Mouse (Mus musculus) midbrain, embryonic 10.5 days (tissue): ENCODE results near the gene Crkl. TPM values are rescaled to one million over a fixed set of nuclear protein-coding genes. Genes with fewer than 3 reads are reported as not detected.

Experiments used
- DNase-seq: peaks from one replicate; pipeline ENCODE4 v3.0.0-alpha.2; 2017; ENCODE audit warnings: low spot score
- H3K27ac ChIP-seq: fragments of 300-500 bp; sonication (generic); replicated peaks from 2 replicates; pipeline ENCODE4 v1.5.1; 2016; ENCODE audit warnings: mild to moderate bottlenecking
- H3K27me3 ChIP-seq: fragments of 300-500 bp; sonication (generic); 2 replicates; pipeline ENCODE4 v1.6.1; 2016; ENCODE audit warnings: low read depth, mild to moderate bottlenecking; ENCODE audit not compliant: poor library complexity, severe bottlenecking
- H3K36me3 ChIP-seq: fragments of 300-500 bp; sonication (generic); 2 replicates; pipeline ENCODE4 v1.6.1; 2016; ENCODE audit warnings: mild to moderate bottlenecking, moderate library complexity
- H3K4me1 ChIP-seq: fragments of 300-500 bp; sonication (generic); 2 replicates; pipeline ENCODE4 v1.6.1; 2016
- H3K4me3 ChIP-seq: fragments of 300-500 bp; sonication (generic); 2 replicates; pipeline ENCODE4 v1.5.1; 2016; ENCODE audit warnings: mild to moderate bottlenecking, moderate library complexity
- H3K9me3 ChIP-seq: fragments of 300-500 bp; sonication (generic); replicated peaks from 2 replicates; pipeline ENCODE4 v1.6.1; 2016; ENCODE audit warnings: mild to moderate bottlenecking
- WGBS: fragments of 180-500 bp; shearing (Covaris S2); methylation state at CpG from one replicate; pipeline ENCODE4 v1.1.7; 2016; 5-methylcytosine and 5-hydroxymethylcytosine counted together
- polyA plus RNA-seq: library from polyadenylated mRNA; unstranded; fragments of >200 nt; fragmentation: Nextera tagmentation; extraction: Ambion mirVana; gene quantifications from 2 replicates; pipeline ENCODE4 v1.2.1, GENCODE M21; 2016

The Crkl gene
- polyA plus RNA-seq, 1 experiment from 2014 or later = 71.6 TPM

- Histone ChIP-seq H3K4me3 (no peak overlapping the region), H3K36me3 (peaks cover 86% of the 10 kb centered on the region), H3K4me1 (no peaks in the 10 kb centered on the region), H3K27me3 (no peaks in the 10 kb centered on the region), H3K9me3 (no peaks in the 10 kb centered on the region; the same call in 1 of the 2 replicates), H3K27ac (no peak overlapping the region)
- 86% methylated on average over 1 of the region's 1 CpGs for WGBS
- DNase-seq = no peak
Observed at GRCm38 (mm10) chr16:17461596-17461995, 9.8 kb downstream of the Crkl start.

- 87% methylated on average over 2 of the region's 2 CpGs for WGBS
Observed at GRCm38 (mm10) chr16:17463184-17463583, 11.4 kb downstream of the Crkl start.

GRCm38 (mm10) chr16:17466875-17467663 is 15.3 kb downstream of the Crkl start:
- Histone ChIP-seq H3K4me3 (no peak overlapping the region), H3K36me3 (peaks cover 82% of the 10 kb centered on the region), H3K27ac (no peak overlapping the region), H3K9me3 (no peaks in the 10 kb centered on the region), H3K4me1 (no peaks in the 10 kb centered on the region), H3K27me3 (no peaks in the 10 kb centered on the region)
- DNase-seq = no peak
- WGBS = 88% methylated on average over 4 of the region's 4 CpGs

More at GRCm38 (mm10) chr16:17463184-17463583, 11.4 kb downstream of the Crkl start:
- H3K27me3 ChIP-seq = no peaks in the 10 kb centered on the region
- DNase-seq = no peak
- H3K36me3 ChIP-seq = peaks cover 82% of the 10 kb centered on the region
- H3K4me3 ChIP-seq = no peak overlapping the region
- no peaks in the 10 kb centered on the region for H3K9me3 ChIP-seq
- no peak overlapping the region for H3K27ac ChIP-seq
- no peaks in the 10 kb centered on the region for H3K4me1 ChIP-seq

GRCm38 (mm10) chr16:17472498-17472897 is 20.7 kb downstream of the Crkl start:
- no peak overlapping the region for H3K27ac ChIP-seq
- H3K4me1 ChIP-seq = no peaks in the 10 kb centered on the region
- peaks cover 84% of the 10 kb centered on the region for H3K36me3 ChIP-seq
- WGBS = 96% methylated on average over 6 of the region's 6 CpGs
- no peak for DNase-seq
- no peaks in the 10 kb centered on the region for H3K9me3 ChIP-seq
- no peak overlapping the region for H3K4me3 ChIP-seq
- no peaks in the 10 kb centered on the region for H3K27me3 ChIP-seq

- Histone ChIP-seq H3K27me3 (no peaks in the 10 kb centered on the region), H3K36me3 (peaks cover 85% of the 10 kb centered on the region), H3K4me1 (no peaks in the 10 kb centered on the region), H3K9me3 (no peaks in the 10 kb centered on the region), H3K27ac (no peak overlapping the region), H3K4me3 (no peak overlapping the region)
- DNase-seq = no peak
Observed at GRCm38 (mm10) chr16:17474091-17474490, 22.3 kb downstream of the Crkl start.

- Histone ChIP-seq H3K27ac (no peak overlapping the region), H3K27me3 (no peaks in the 10 kb centered on the region), H3K36me3 (peaks cover 85% of the 10 kb centered on the region), H3K9me3 (no peaks in the 10 kb centered on the region), H3K4me3 (no peak overlapping the region), H3K4me1 (no peaks in the 10 kb centered on the region)
- no peak for DNase-seq
- 86% methylated on average over 2 of the region's 2 CpGs for WGBS
Observed at GRCm38 (mm10) chr16:17474761-17475160, 23.0 kb downstream of the Crkl start.

- no peaks in the 10 kb centered on the region for H3K27me3 ChIP-seq
- H3K36me3 ChIP-seq = peaks cover 85% of the 10 kb centered on the region
- no peaks in the 10 kb centered on the region for H3K4me1 ChIP-seq
- no peaks in the 10 kb centered on the region for H3K9me3 ChIP-seq
- no peak for DNase-seq
- no peak overlapping the region for H3K27ac ChIP-seq
- 90% methylated on average over 4 of the region's 4 CpGs for WGBS
- H3K4me3 ChIP-seq = no peak overlapping the region
Observed at GRCm38 (mm10) chr16:17475326-17475725, 23.5 kb downstream of the Crkl start.

- H3K9me3 ChIP-seq = no peaks in the 10 kb centered on the region
- 88% methylated on average over 4 of the region's 4 CpGs for WGBS
- H3K4me3 ChIP-seq = no peak overlapping the region
- H3K36me3 ChIP-seq = peaks cover 79% of the 10 kb centered on the region
- no peaks in the 10 kb centered on the region for H3K4me1 ChIP-seq
- DNase-seq = no peak
- no peaks in the 10 kb centered on the region for H3K27me3 ChIP-seq
- no peak overlapping the region for H3K27ac ChIP-seq
Observed at GRCm38 (mm10) chr16:17478331-17478943, 26.6 kb downstream of the Crkl start.

- WGBS = 95% methylated on average over 2 of the region's 2 CpGs
Observed at GRCm38 (mm10) chr16:17481465-17481864, 29.7 kb downstream of the Crkl start.

GRCm38 (mm10) chr16:17486505-17486904 is 34.7 kb downstream of the Crkl start:
- H3K36me3 ChIP-seq = peaks cover 62% of the 10 kb centered on the region
- H3K4me3 ChIP-seq = no peak overlapping the region
- no peak for DNase-seq
- WGBS = 87% methylated on average over 3 of the region's 3 CpGs
- H3K9me3 ChIP-seq = no peaks in the 10 kb centered on the region
- H3K27me3 ChIP-seq = peaks cover 25% of the 10 kb centered on the region
- H3K27ac ChIP-seq = no peak overlapping the region
- peaks cover 13% of the 10 kb centered on the region for H3K4me1 ChIP-seq

More at GRCm38 (mm10) chr16:17481465-17481864, 29.7 kb downstream of the Crkl start:
- Histone ChIP-seq H3K27me3 (no peaks in the 10 kb centered on the region), H3K36me3 (peaks cover 92% of the 10 kb centered on the region), H3K27ac (no peak overlapping the region), H3K4me1 (no peaks in the 10 kb centered on the region), H3K9me3 (no peaks in the 10 kb centered on the region), H3K4me3 (no peak overlapping the region)
- no peak for DNase-seq

GRCm38 (mm10) chr16:17488478-17489468 is 37.0 kb downstream of the Crkl start:
- Histone ChIP-seq H3K27me3 (peaks cover 31% of the 10 kb centered on the region), H3K4me1 (peaks cover 13% of the 10 kb centered on the region), H3K36me3 (peaks cover 42% of the 10 kb centered on the region), H3K4me3 (peak overlapping the region; percentile 60), H3K9me3 (no peaks in the 10 kb centered on the region), H3K27ac (no peak overlapping the region)
- DNase-seq = no peak
- 46% methylated on average over 14 of the region's 14 CpGs for WGBS

- H3K4me1 ChIP-seq = peaks cover 13% of the 10 kb centered on the region
- H3K4me3 ChIP-seq = peak within 1 kb of the TSS; percentile 60
- no peaks in the 10 kb centered on the region for H3K9me3 ChIP-seq
- H3K36me3 ChIP-seq = peaks cover 34% of the 10 kb centered on the region
- peaks cover 31% of the 10 kb centered on the region for H3K27me3 ChIP-seq
- DNase-seq = no peak
- H3K27ac ChIP-seq = peak within 1 kb of the TSS; percentile 49
- under 1% methylated on average over 46 of the region's 47 CpGs for WGBS
Observed at GRCm38 (mm10) chr16:17489469-17490111, 37.8 kb downstream of the Crkl start, which contains the start of gene Aifm3. Gene Aifm3, plus strand, starts transcription at chr16:17489611.
